Mouse (Mus musculus) testis, adult 2 months (tissue): ENCODE measurements around the gene Sall1. TPM values are rescaled to one million over a fixed set of nuclear protein-coding genes. Genes with fewer than 3 reads are reported as not detected.

ENCODE experiments used
- H3K27ac ChIP-seq: fragments of 200-500 bp; 2 replicates; pipeline ENCODE4 v1.5.1; 2012; ENCODE audit warnings: low read depth, low read length; ENCODE audit not compliant: control insufficient read depth, insufficient read depth
- H3K27me3 ChIP-seq: fragments of 200-500 bp; 2 replicates; pipeline ENCODE4 v1.6.1; 2012; ENCODE audit warnings: mild to moderate bottlenecking, low read length, moderate library complexity; ENCODE audit not compliant: control insufficient read depth, insufficient read depth
- H3K36me3 ChIP-seq: fragments of 200-500 bp; 2 replicates; pipeline ENCODE4 v1.6.1; 2012; ENCODE audit warnings: mild to moderate bottlenecking, low read length; ENCODE audit not compliant: control insufficient read depth, insufficient read depth
- H3K4me1 ChIP-seq: fragments of 200-500 bp; 2 replicates; pipeline ENCODE4 v1.6.1; 2012; ENCODE audit warnings: low read length; ENCODE audit not compliant: control insufficient read depth, insufficient read depth
- H3K4me3 ChIP-seq: fragments of 200-500 bp; 2 replicates; pipeline ENCODE4 v1.5.1; 2012; ENCODE audit warnings: low read depth, mild to moderate bottlenecking, low read length, moderate library complexity, mixed read lengths; ENCODE audit not compliant: control insufficient read depth
- CTCF ChIP-seq: fragments of 200-500 bp; IDR thresholded peaks from 2 replicates; pipeline ENCODE4 v1.5.1; 2012; ENCODE audit warnings: low read depth, mild to moderate bottlenecking, inconsistent platforms, low read length, moderate library complexity; ENCODE audit not compliant: control insufficient read depth, insufficient read depth, insufficient replicate concordance
- POLR2A ChIP-seq: fragments of 200-500 bp; IDR thresholded peaks from 2 replicates; pipeline ENCODE4 v1.6.1; 2012; ENCODE audit warnings: low read depth, mild to moderate bottlenecking, inconsistent platforms, low read length, moderate library complexity; ENCODE audit not compliant: control insufficient read depth
- polyA plus RNA-seq: library from polyadenylated mRNA; depleted of rRNA; stranded (reverse); fragments of >200 nt; gene quantifications from 2 replicates; pipeline ENCODE4 v1.2.3, GENCODE M21; 2012

Gene Sall1
- polyA plus RNA-seq, 1 experiment: 0.58 TPM

DNA sequence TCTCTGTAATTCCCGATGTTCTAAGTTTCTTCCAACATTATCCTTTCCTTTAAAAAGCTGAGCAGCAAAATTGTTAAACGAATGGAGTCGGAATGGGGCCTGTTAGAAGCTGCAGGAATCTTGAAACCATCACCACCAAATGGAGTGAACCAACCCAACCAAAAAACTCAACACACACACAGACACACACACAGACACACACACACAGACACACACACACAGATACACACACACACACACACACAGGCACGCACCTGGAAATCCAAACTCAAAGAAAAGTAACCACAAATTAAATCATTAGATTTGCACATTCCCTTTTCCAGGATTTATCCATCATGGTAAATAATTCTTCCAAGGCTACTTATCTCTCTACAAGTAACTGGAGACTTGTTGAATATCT is 5.0 kb downstream of the Sall1 start:
- peaks cover 15% of the 10 kb centered on the region for H3K4me1 ChIP-seq
- H3K36me3 ChIP-seq: no peaks in the 10 kb centered on the region
- no peak overlapping the region for H3K4me3 ChIP-seq
- TF ChIP-seq CTCF: no peak
- H3K27me3 ChIP-seq: peaks cover 3% of the 10 kb centered on the region
- H3K27ac ChIP-seq: no peak overlapping the region

DNA sequence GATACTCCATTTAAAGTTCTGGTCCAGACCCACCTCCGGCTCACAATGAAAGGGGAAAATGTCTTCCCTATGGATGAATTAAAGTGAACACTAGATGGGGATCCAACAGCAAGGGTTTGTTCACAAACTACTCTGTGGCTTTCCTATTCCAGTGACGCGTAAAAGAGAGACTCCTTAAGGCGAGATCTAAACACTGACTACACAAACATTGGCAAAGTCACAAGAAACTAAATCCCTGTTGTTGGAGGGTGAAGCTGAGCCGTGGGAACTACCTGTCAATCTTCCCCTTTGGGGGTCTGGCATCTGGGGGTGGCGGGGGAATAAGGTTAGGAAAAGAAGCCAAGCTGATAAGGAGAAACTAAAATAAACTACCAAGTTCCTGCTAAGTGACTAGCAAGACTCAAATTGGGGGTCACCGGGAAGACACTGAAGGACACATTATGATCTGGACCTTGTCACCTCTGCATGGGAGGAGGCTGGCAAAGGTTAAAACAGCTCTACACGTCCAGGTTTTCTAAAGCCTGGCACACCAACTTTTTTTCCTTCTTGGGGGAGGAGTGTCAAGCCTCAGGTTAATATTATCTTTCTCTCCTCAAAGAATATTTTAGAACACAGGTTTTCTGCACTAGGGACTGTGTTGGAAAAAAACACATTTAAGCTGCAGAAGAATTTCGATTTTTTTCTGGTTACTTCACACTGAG is 6.3 kb downstream of the Sall1 start:
- Histone ChIP-seq H3K4me3 (no peak overlapping the region), H3K27ac (no peak overlapping the region), H3K4me1 (peaks cover 15% of the 10 kb centered on the region), H3K36me3 (no peaks in the 10 kb centered on the region), H3K27me3 (peaks cover 3% of the 10 kb centered on the region)
- no peak for TF ChIP-seq POLR2A

- TF ChIP-seq CTCF: no peak
- TF ChIP-seq POLR2A: no peak
- H3K27ac ChIP-seq: no peak overlapping the region
- no peaks in the 10 kb centered on the region for H3K27me3 ChIP-seq
- no peak overlapping the region for H3K4me3 ChIP-seq
- no peaks in the 10 kb centered on the region for H3K4me1 ChIP-seq
- H3K36me3 ChIP-seq: no peaks in the 10 kb centered on the region
Observed at GRCm38 (mm10) chr8:89032412-89032811, 11.6 kb downstream of the Sall1 start.

GRCm38 (mm10) chr8:89028156-89028555 is 15.8 kb downstream of the Sall1 start:
- no peak for TF ChIP-seq CTCF
- no peak for TF ChIP-seq POLR2A
- Histone ChIP-seq H3K4me1 (peaks cover 6% of the 10 kb centered on the region), H3K4me3 (no peak overlapping the region), H3K27me3 (no peaks in the 10 kb centered on the region), H3K36me3 (no peaks in the 10 kb centered on the region), H3K27ac (no peak overlapping the region)

- H3K4me1 ChIP-seq: peaks cover 6% of the 10 kb centered on the region
- H3K27me3 ChIP-seq: no peaks in the 10 kb centered on the region
- H3K4me3 ChIP-seq: peak overlapping the region; percentile 21; the same call in 1 of the 2 replicates
- no peaks in the 10 kb centered on the region for H3K36me3 ChIP-seq
- TF ChIP-seq POLR2A (no peak), CTCF (no peak)
- H3K27ac ChIP-seq: no peak overlapping the region
Observed at GRCm38 (mm10) chr8:89026139-89026520, 17.8 kb downstream of the Sall1 start.

DNA sequence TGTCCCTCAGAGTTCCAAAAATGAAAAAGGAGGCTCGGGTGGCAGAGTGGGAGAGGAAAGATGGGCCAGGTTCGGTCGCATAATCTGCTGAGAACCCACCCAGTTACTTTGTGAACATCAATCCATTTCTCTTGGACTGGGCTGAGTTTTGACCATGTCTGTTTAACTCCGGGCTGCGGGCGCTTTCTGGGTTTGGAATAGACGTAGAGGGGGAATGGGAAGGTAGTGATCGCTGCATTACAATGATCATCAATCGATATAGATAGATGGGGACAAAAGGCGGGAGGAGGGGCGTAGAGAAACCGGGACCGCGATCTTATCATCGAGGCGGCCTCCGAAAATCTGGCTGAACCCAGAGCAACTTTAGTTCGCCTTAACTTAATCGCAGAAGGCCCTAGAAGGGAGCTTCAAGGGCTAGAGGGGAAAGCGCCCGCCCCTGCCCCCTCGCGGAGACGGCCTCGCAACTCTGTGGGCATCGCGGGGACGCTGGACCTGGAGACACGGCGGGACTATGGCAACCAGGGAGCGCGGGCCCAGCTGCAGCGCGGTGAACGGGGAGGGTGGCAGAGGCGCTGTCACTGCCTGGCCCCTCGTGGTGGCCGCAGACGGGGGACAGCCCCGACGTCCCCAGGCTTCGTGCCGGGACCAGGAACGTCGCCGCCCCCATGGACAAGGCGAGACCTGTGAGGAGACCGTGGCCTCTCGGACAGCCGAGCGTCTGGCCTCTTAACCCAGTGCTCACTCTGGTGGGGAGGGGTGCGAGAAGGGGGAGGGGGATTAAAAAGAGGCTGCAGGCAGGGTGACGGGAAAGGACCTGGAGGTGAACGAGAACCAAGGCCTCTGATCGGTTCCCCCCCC is 18.5 kb downstream of the Sall1 start:
- H3K4me3 ChIP-seq: peak overlapping the region; percentile 79
- H3K27me3 ChIP-seq: no peaks in the 10 kb centered on the region
- H3K36me3 ChIP-seq: no peaks in the 10 kb centered on the region
- H3K27ac ChIP-seq: no peak overlapping the region
- H3K4me1 ChIP-seq: peaks cover 6% of the 10 kb centered on the region
- TF ChIP-seq POLR2A (no peak), CTCF (no peak)

DNA sequence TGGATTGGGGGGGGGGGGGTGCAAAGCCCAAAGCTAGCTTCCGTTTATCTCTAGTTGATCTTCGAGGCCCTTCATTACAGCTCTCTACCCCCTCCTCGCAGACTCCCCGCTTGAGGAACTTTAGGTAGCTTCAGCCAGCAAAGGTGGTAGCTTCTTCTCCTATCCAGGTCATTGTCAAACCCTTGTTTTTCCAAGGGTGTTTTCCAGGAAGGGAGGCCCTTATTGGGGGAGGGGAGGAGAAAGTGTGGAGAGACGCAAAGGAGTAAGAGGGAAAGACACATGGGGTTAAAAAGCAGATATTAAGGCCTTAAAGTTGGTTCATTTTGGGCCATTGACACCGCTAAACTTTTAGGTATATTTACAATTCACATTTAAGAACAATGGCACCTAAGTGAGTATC is 19.2 kb downstream of the Sall1 start:
- H3K36me3 ChIP-seq: no peaks in the 10 kb centered on the region
- no peak overlapping the region for H3K4me3 ChIP-seq
- peaks cover 6% of the 10 kb centered on the region for H3K4me1 ChIP-seq
- no peak overlapping the region for H3K27ac ChIP-seq
- TF ChIP-seq POLR2A (no peak), CTCF (no peak)
- H3K27me3 ChIP-seq: no peaks in the 10 kb centered on the region
